Mouse (Mus musculus) erythroblast, embryonic 14.5 days (primary cell): ENCODE measurements around the gene Gm13695. TPM values are rescaled to one million over a fixed set of nuclear protein-coding genes. Genes with fewer than 3 reads are reported as not detected.
"Not testable (repeated sequence)": the region's sequence is repeated elsewhere in the genome, so short reads cannot be mapped to it uniquely, and the experiment has no call there.

Source experiments
- H3K27me3 ChIP-seq: 2 replicates; pipeline ENCODE4 v1.6.1; 2012; ENCODE audit warnings: inconsistent platforms; ENCODE audit not compliant: control insufficient read depth
- H3K36me3 ChIP-seq: 2 replicates; pipeline ENCODE4 v1.6.1; 2012; ENCODE audit warnings: mild to moderate bottlenecking, inconsistent platforms; ENCODE audit not compliant: control insufficient read depth
- H3K4me1 ChIP-seq: 2 replicates; pipeline ENCODE4 v1.6.1; 2012; ENCODE audit warnings: inconsistent platforms; ENCODE audit not compliant: control insufficient read depth
- H3K4me3 ChIP-seq: replicated peaks from 2 replicates; pipeline ENCODE3; 2012; ENCODE audit warnings: moderate library complexity, mild to moderate bottlenecking, inconsistent platforms
- H3K9me3 ChIP-seq: 2 replicates; pipeline ENCODE4 v1.6.1; 2012; ENCODE audit warnings: low read length, inconsistent platforms, mixed read lengths; ENCODE audit not compliant: control insufficient read depth
- GATA1 ChIP-seq: IDR thresholded peaks from 2 replicates; pipeline ENCODE4 v1.6.1; 2012; ENCODE audit warnings: low read length, inconsistent platforms, mixed read lengths
- TAL1 ChIP-seq: IDR thresholded peaks from 3 replicates; pipeline ENCODE4 v1.6.1; 2012; ENCODE audit warnings: low read length, inconsistent platforms, mixed read lengths
- polyA plus RNA-seq: library from polyadenylated mRNA; stranded (reverse); fragments of >175 nt; gene quantifications from 2 replicates; pipeline ENCODE4 v1.2.3, GENCODE M21; 2012

Gene Gm13695
- polyA plus RNA-seq, 1 experiment: not detected

- H3K9me3 ChIP-seq: no peaks in the 10 kb centered on the region
- H3K4me3 ChIP-seq: no peak overlapping the region
- H3K27me3 ChIP-seq: no peaks in the 10 kb centered on the region
- peaks cover 5% of the 10 kb centered on the region for H3K4me1 ChIP-seq
- no peak for TF ChIP-seq TAL1
- no peak for TF ChIP-seq GATA1
- H3K36me3 ChIP-seq: no peaks in the 10 kb centered on the region
Observed at GRCm38 (mm10) chr2:84008913-84009312, 41.8 kb downstream of the Gm13695 start.

- H3K4me1 ChIP-seq: peaks cover 5% of the 10 kb centered on the region
- no peak overlapping the region for H3K4me3 ChIP-seq
Observed at GRCm38 (mm10) chr2:84009818-84010217, 42.7 kb downstream of the Gm13695 start.

GRCm38 (mm10) chr2:84014572-84014971, 47.5 kb downstream of the Gm13695 start:
- Histone ChIP-seq H3K4me1 (peaks cover 12% of the 10 kb centered on the region), H3K9me3 (no peaks in the 10 kb centered on the region), H3K4me3 (no peak overlapping the region), H3K27me3 (no peaks in the 10 kb centered on the region), H3K36me3 (no peaks in the 10 kb centered on the region)
- no peak for TF ChIP-seq GATA1
- no peak for TF ChIP-seq TAL1

More at GRCm38 (mm10) chr2:84009818-84010217, 42.7 kb downstream of the Gm13695 start:
- TF ChIP-seq GATA1 (no peak), TAL1 (no peak)
- Histone ChIP-seq H3K9me3 (no peaks in the 10 kb centered on the region), H3K36me3 (no peaks in the 10 kb centered on the region), H3K27me3 (no peaks in the 10 kb centered on the region)

- H3K27me3 ChIP-seq, H3K9me3 ChIP-seq, H3K36me3 ChIP-seq, H3K4me3 ChIP-seq: not testable (repeated sequence)
- H3K4me1 ChIP-seq: peaks cover 15% of the 10 kb centered on the region
Observed at GRCm38 (mm10) chr2:84016291-84016690, 49.2 kb downstream of the Gm13695 start.

GRCm38 (mm10) chr2:84018330-84018729, 51.2 kb downstream of the Gm13695 start:
- H3K9me3 ChIP-seq: no peaks in the 10 kb centered on the region
- no peaks in the 10 kb centered on the region for H3K36me3 ChIP-seq
- peaks cover 13% of the 10 kb centered on the region for H3K4me1 ChIP-seq
- no peak overlapping the region for H3K4me3 ChIP-seq
- TF ChIP-seq TAL1: no peak
- TF ChIP-seq GATA1: no peak
- H3K27me3 ChIP-seq: no peaks in the 10 kb centered on the region

Other genes with a start within 250 kb of the Gm13695 start
- gene Itgav, start 242.9 kb upstream of the Gm13695 start, polyA plus RNA-seq: 0.03 and 0.08 TPM in 2 replicates
- 0.01 TPM in 1 of 2 replicates, not detected in the other for gene Fam171b, start 154.7 kb upstream of the Gm13695 start, polyA plus RNA-seq
- gene Zswim2, start 26.1 kb upstream of the Gm13695 start, polyA plus RNA-seq: not detected in 2 replicates
- 0.05 and 0.11 TPM in 2 replicates for gene Gm13698, start 11.6 kb upstream of the Gm13695 start, polyA plus RNA-seq
- gene Gm13693, start 5.8 kb upstream of the Gm13695 start, polyA plus RNA-seq: 0.05 and 0.11 TPM in 2 replicates
- gene Gm13696, start 5.8 kb downstream of the Gm13695 start, polyA plus RNA-seq: 0.05 and 0.11 TPM in 2 replicates
- gene Gm13694, start 11.6 kb downstream of the Gm13695 start, polyA plus RNA-seq: 0.05 and 0.11 TPM in 2 replicates
- gene Gm13697, start 17.4 kb downstream of the Gm13695 start, polyA plus RNA-seq: 0.05 and 0.11 TPM in 2 replicates
- gene Gm13691, start 23.2 kb downstream of the Gm13695 start, polyA plus RNA-seq: 0.05 and 0.11 TPM in 2 replicates